Mouse (Mus musculus): ENCODE data around the gene 4933414I15Rik. TPM values are rescaled to one million over a fixed set of nuclear protein-coding genes. Genes with fewer than 3 reads are reported as not detected.

The 4933414I15Rik gene
- total RNA-seq, 2 experiments from 2014 or later: not detected

DNA sequence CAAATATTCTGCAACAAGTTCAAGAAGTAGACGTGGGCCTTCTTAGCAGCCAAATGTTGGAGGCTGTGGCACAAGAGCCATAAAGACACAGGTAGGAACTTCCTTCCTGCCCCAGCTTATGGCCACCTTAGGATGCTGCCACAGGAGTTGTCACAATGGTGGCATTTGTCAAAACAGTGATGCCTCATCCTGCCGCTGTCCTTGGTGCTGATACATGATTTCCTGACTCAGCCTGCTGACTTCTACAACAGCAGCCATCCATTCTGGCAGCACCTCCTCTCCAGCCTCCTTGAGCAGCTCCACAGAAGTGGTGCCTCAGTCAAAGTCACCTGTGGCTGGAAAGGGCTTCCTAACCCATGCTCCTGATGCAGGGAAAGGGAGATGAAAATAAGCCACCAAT, 51.1 kb downstream of the 4933414I15Rik start:
- DNase-seq (ENCODE audit: extremely low spot score in 1 of 2, low spot score in 2 of 2): no peak
- intact Hi-C loops (cut with DNase I): no loop called here

Other genes starting within 250 kb of the 4933414I15Rik start
- 10 to 100 TPM; 63.3 to 63.8 TPM for gene Zfp354c, start 116.0 kb downstream of the 4933414I15Rik start, total RNA-seq (2021)
- 1 to 10 TPM; 3.9 to 4.3 TPM for gene Zfp879, start 102.2 kb downstream of the 4933414I15Rik start, total RNA-seq (2021)
- gene Grm6, start 93.1 kb downstream of the 4933414I15Rik start, total RNA-seq (2021): under 1 TPM in 1 of 2 experiments, not detected in 1; 0.08 TPM
- 1 to 10 TPM; 6.0 to 6.4 TPM for gene Zfp454, start 56.1 kb downstream of the 4933414I15Rik start, total RNA-seq (2021)
- 10 to 100 TPM; 22.7 to 23.4 TPM for gene Zfp2, start 27.6 kb downstream of the 4933414I15Rik start, total RNA-seq (2021)
- 1 to 10 TPM; 4.8 to 5.2 TPM for gene Zfp354b, start 12.1 kb downstream of the 4933414I15Rik start, total RNA-seq (2021)
- not detected for gene Prop1, start 10.0 kb upstream of the 4933414I15Rik start, total RNA-seq (2021)
- gene Olfr1378, start 22.8 kb upstream of the 4933414I15Rik start, total RNA-seq (2021): not detected
- not detected for gene Olfr1377, start 38.2 kb upstream of the 4933414I15Rik start, total RNA-seq (2021)
- not detected for gene Olfr51, start 59.8 kb upstream of the 4933414I15Rik start, total RNA-seq (2021)
- gene Olfr54, start 70.5 kb upstream of the 4933414I15Rik start, total RNA-seq (2021): not detected
- gene Olfr1375, start 104.3 kb upstream of the 4933414I15Rik start, total RNA-seq (2021): not detected
- 10 to 100 TPM in 1 of 2 experiments, 1 to 10 TPM in 1; 9.7 to 10.6 TPM for gene Zfp354a, start 115.5 kb upstream of the 4933414I15Rik start, total RNA-seq (2021)